Mouse (Mus musculus) cerebellum, adult 2 months (tissue): ENCODE measurements around the gene Ifitm10.

Experiments used
- CTCF ChIP-seq: fragments of 200-500 bp; IDR thresholded peaks from 2 replicates; pipeline ENCODE4 v1.5.1; 2011; ENCODE audit warnings: low read depth, mild to moderate bottlenecking, control low read depth, low read length, moderate library complexity, borderline replicate concordance; ENCODE audit not compliant: insufficient read depth
- POLR2A ChIP-seq: fragments of 200-500 bp; IDR thresholded peaks from 2 replicates; pipeline ENCODE4 v1.6.1; 2011; ENCODE audit warnings: low read length, control low read depth, borderline replicate concordance; ENCODE audit not compliant: insufficient read depth

DNA sequence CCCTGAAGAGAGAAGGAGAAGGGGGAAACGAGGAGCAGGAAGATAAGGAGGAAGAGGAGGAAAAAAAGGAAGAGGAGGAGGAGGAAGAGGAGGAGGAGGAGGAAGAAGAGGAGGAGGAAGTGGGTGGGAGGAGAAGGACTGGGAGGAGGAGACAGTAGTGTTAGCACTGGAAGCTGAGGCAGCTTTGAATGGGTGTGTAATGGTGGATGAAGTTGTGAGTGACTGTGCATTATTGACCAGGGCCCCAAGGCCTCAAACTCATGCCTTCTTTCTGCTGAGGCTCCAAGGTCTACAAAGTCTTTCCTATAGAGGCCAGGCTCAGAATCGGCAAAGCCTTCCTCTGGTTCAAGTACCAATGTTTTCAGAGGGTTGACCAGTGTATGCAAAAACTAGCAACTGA, 48.3 kb upstream of the Ifitm10 start:
- TF ChIP-seq CTCF (no peak), POLR2A (no peak)
